Mouse (Mus musculus) CH12.LX (cell line): ENCODE results near the gene Plekhm1. TPM values are rescaled to one million over a fixed set of nuclear protein-coding genes. Genes with fewer than 3 reads are reported as not detected.

ENCODE experiments used
- DNase-seq: peaks from one replicate; pipeline ENCODE4 v3.0.0-alpha.2; 2013; ENCODE audit errors: extremely low read depth
- H3K27ac ChIP-seq: 2 replicates; pipeline ENCODE4 v1.5.1; 2012; ENCODE audit warnings: low read depth, mild to moderate bottlenecking, control low read depth, moderate library complexity; ENCODE audit not compliant: insufficient read depth
- H3K27me3 ChIP-seq: replicated peaks from 2 replicates; pipeline ENCODE3; 2012; ENCODE audit warnings: inconsistent platforms
- H3K36me3 ChIP-seq, 2 experiments: replicated peaks in 1 of 2; 2 replicates each; pipeline versions ENCODE3 to v1.6.1; 2012; ENCODE audit warnings: inconsistent platforms in 1 of 2, low read length in 1 of 2, mild to moderate bottlenecking in 1 of 2, mixed read lengths in 1 of 2, moderate library complexity in 1 of 2; ENCODE audit not compliant: control insufficient read depth in 1 of 2, insufficient read depth in 1 of 2
- H3K4me1 ChIP-seq, 2 experiments: 2 replicates each; pipeline ENCODE4 v1.6.1; 2012; ENCODE audit warnings: inconsistent platforms in 1 of 2, moderate library complexity in 1 of 2; ENCODE audit not compliant: insufficient read depth in 2 of 2, control insufficient read depth in 1 of 2
- H3K4me2 ChIP-seq: 2 replicates; pipeline ENCODE4 v1.6.1; 2012; ENCODE audit warnings: low read depth, mild to moderate bottlenecking, control low read depth; ENCODE audit not compliant: poor library complexity, insufficient read depth, severe bottlenecking
- H3K4me3 ChIP-seq, 3 experiments: fragments of 150-350 bp in 1 of 3; sonication (generic) in 1 of 3; replicated peaks in 1 of 3; 2 replicates each; pipeline versions ENCODE3 to v1.5.1; 2011 to 2012; ENCODE audit warnings: low read depth in 2 of 3, low read length in 2 of 3, mild to moderate bottlenecking in 2 of 3, moderate library complexity in 2 of 3, control low read depth in 1 of 3, improper control_type of control experiment in 1 of 3, inconsistent platforms in 1 of 3, mixed read lengths in 1 of 3; ENCODE audit not compliant: poor library complexity in 1 of 3
- H3K79me2 ChIP-seq: replicated peaks from 2 replicates; pipeline ENCODE4 v1.6.1; 2012; ENCODE audit warnings: mild to moderate bottlenecking, moderate library complexity; ENCODE audit not compliant: control insufficient read depth, poor library complexity, insufficient read depth, severe bottlenecking; ENCODE audit errors: extremely low read depth
- H3K9ac ChIP-seq: 2 replicates; pipeline ENCODE4 v1.6.1; 2012; ENCODE audit warnings: low read depth, mild to moderate bottlenecking, control low read depth, moderate library complexity; ENCODE audit not compliant: insufficient read depth
- H3K9me3 ChIP-seq: replicated peaks from 2 replicates; pipeline ENCODE3; 2012; ENCODE audit warnings: low read length, inconsistent platforms, mixed read lengths
- ELF1 ChIP-seq: IDR thresholded peaks from 2 replicates; pipeline ENCODE4 v1.6.1; 2014; ENCODE audit warnings: low read depth, mild to moderate bottlenecking, inconsistent platforms, low read length, improper control_type of control experiment
- EP300 ChIP-seq: IDR thresholded peaks from 2 replicates; pipeline ENCODE4 v1.6.1; 2011; ENCODE audit warnings: low read length, improper control_type of control experiment
- ETS1 ChIP-seq: conservative IDR thresholded peaks from 2 replicates; pipeline ENCODE4 v1.6.1; 2012; ENCODE audit warnings: low read depth, mild to moderate bottlenecking, inconsistent platforms, low read length, improper control_type of control experiment, moderate library complexity
- IRF4 ChIP-seq: IDR thresholded peaks from 2 replicates; pipeline ENCODE4 v1.6.1; 2014; ENCODE audit warnings: low read depth, mild to moderate bottlenecking, inconsistent platforms, low read length, improper control_type of control experiment
- KAT2A ChIP-seq: IDR thresholded peaks from 2 replicates; pipeline ENCODE4 v1.6.1; 2012; ENCODE audit warnings: low read length, improper control_type of control experiment, inconsistent platforms; ENCODE audit not compliant: insufficient replicate concordance
- MAFK ChIP-seq: IDR thresholded peaks from 2 replicates; pipeline ENCODE4 v1.6.1; 2011; ENCODE audit warnings: low read length, improper control_type of control experiment; ENCODE audit not compliant: insufficient replicate concordance
- MAX ChIP-seq: IDR thresholded peaks from 2 replicates; pipeline ENCODE4 v1.6.1; 2011; ENCODE audit warnings: low read length, improper control_type of control experiment
- MAZ ChIP-seq: IDR thresholded peaks from 2 replicates; pipeline ENCODE4 v1.6.1; 2012; ENCODE audit warnings: low read depth, mild to moderate bottlenecking, inconsistent platforms, low read length, improper control_type of control experiment, moderate library complexity
- MXI1 ChIP-seq: IDR thresholded peaks from 2 replicates; pipeline ENCODE4 v1.6.1; 2011; ENCODE audit warnings: mild to moderate bottlenecking, low read depth, low read length, improper control_type of control experiment
- MYC ChIP-seq: IDR thresholded peaks from 2 replicates; pipeline ENCODE4 v1.6.1; 2011; ENCODE audit warnings: low read depth, mild to moderate bottlenecking, improper control_type of control experiment, low read length
- NRF1 ChIP-seq: IDR thresholded peaks from 2 replicates; pipeline ENCODE4 v1.6.1; 2014; ENCODE audit warnings: low read depth, mild to moderate bottlenecking, inconsistent platforms, low read length, improper control_type of control experiment, moderate library complexity
- POLR2A ChIP-seq: IDR thresholded peaks from 2 replicates; pipeline ENCODE4 v1.6.1; 2011; ENCODE audit warnings: low read depth, mild to moderate bottlenecking, improper control_type of control experiment, low read length
- POLR2AphosphoS2 ChIP-seq: IDR thresholded peaks from 2 replicates; pipeline ENCODE4 v1.6.1; 2011; ENCODE audit warnings: low read depth, low read length, improper control_type of control experiment
- TBP ChIP-seq: conservative IDR thresholded peaks from 2 replicates; pipeline ENCODE4 v1.6.1; 2011; ENCODE audit warnings: low read depth, low read length, improper control_type of control experiment
- UBTF ChIP-seq: IDR thresholded peaks from 2 replicates; pipeline ENCODE4 v1.6.1; 2012; ENCODE audit warnings: low read depth, mild to moderate bottlenecking, inconsistent platforms, low read length, improper control_type of control experiment, moderate library complexity
- USF1 ChIP-seq: IDR thresholded peaks from 2 replicates; pipeline ENCODE4 v1.6.1; 2014; ENCODE audit warnings: low read depth, mild to moderate bottlenecking, inconsistent platforms, low read length, improper control_type of control experiment
- USF2 ChIP-seq: conservative IDR thresholded peaks from 2 replicates; pipeline ENCODE4 v1.6.1; 2011; ENCODE audit warnings: low read depth, low read length, improper control_type of control experiment
- ZKSCAN1 ChIP-seq: IDR thresholded peaks from 2 replicates; pipeline ENCODE4 v1.6.1; 2012; ENCODE audit warnings: low read depth, inconsistent platforms, low read length, improper control_type of control experiment, borderline replicate concordance
- ZMIZ1 ChIP-seq: IDR thresholded peaks from 2 replicates; pipeline ENCODE4 v1.6.1; 2012; ENCODE audit warnings: low read depth, mild to moderate bottlenecking, inconsistent platforms, low read length, improper control_type of control experiment
- ZNF384 ChIP-seq: IDR thresholded peaks from 2 replicates; pipeline ENCODE4 v1.6.1; 2012; ENCODE audit warnings: low read depth, low read length, improper control_type of control experiment, inconsistent platforms
- dilution Hi-C: fragments of 300-500 bp; cut with MboI; formaldehyde crosslinking; loops from 2 replicates; pipeline ENCODE4 v1.14.3; 2020; ENCODE audit warnings: low sequenced_read_pairs; ENCODE audit not compliant: extremely low pct_unique_long_range_greater_than_20kb, extremely low pct_ligation_motif_present
- in situ Hi-C: fragments of 300-500 bp; cut with MboI; formaldehyde crosslinking; loops from 3 replicates; pipeline ENCODE4 v1.14.3; 2019; ENCODE audit warnings: low sequenced_read_pairs, low pct_ligation_motif_present, low pct_unique_long_range_greater_than_20kb, mixed read lengths
- polyA plus RNA-seq: library from polyadenylated mRNA; unstranded; fragments of >175 nt; gene quantifications from 2 replicates; pipeline ENCODE4 v1.2.1, GENCODE M21; 2012; ENCODE audit warnings: low read depth; ENCODE audit not compliant: insufficient read length
- total RNA-seq, 2 experiments: library from RNA; depleted of rRNA; stranded (reverse); fragments of 300-350 nt in 1 of 2; fragments of >200 nt in 1 of 2; gene quantifications; 2 replicates each; pipeline ENCODE4 v1.2.3; 2012 to 2014

The Plekhm1 gene
- total and polyA plus RNA-seq, 3 experiments = 3.5 to 23.2 (median 5.3) TPM

GRCm38 (mm10) chr11:103372068-103372467, 40.4 kb downstream of the Plekhm1 start:
- Histone ChIP-seq H3K9me3 (no peaks in the 10 kb centered on the region), H3K4me3 (peak overlapping the region in 2 of 3 experiments; percentile 4), H3K4me2 (no peak overlapping the region), H3K79me2 (no peaks in the 10 kb centered on the region), H3K36me3 (peaks cover 31 to 88% of the 10 kb centered on the region in 2 experiments), H3K27ac (peak overlapping the region; percentile 28; the same call in 1 of the 2 replicates), H3K9ac (no peak overlapping the region; the same call in 1 of the 2 replicates), H3K4me1 (peaks cover 58 to 90% of the 10 kb centered on the region in 2 experiments), H3K27me3 (no peaks in the 10 kb centered on the region)
- dilution Hi-C loops (no loop called here), in situ Hi-C loops (no loop called here)
- no peak for DNase-seq
- TF ChIP-seq ZKSCAN1 (no peak), ELF1 (no peak), MYC (no peak), KAT2A (no peak), ZMIZ1 (no peak), UBTF (no peak)

- dilution Hi-C loops = no loop called here
- H3K27ac ChIP-seq = peak overlapping the region; percentile 67
- in situ Hi-C loops = no loop called here
These were observed 41.3 kb downstream of the Plekhm1 start for GRCm38 (mm10) chr11:103371222-103371539.

More at GRCm38 (mm10) chr11:103371222-103371539, 41.3 kb downstream of the Plekhm1 start:
- H3K27me3 ChIP-seq = no peaks in the 10 kb centered on the region
- H3K36me3 ChIP-seq = peaks cover 30 to 88% of the 10 kb centered on the region in 2 experiments
- H3K4me1 ChIP-seq = peaks cover 55 to 82% of the 10 kb centered on the region in 2 experiments
- no peaks in the 10 kb centered on the region for H3K79me2 ChIP-seq
- TF ChIP-seq POLR2A = no peak
- TF ChIP-seq POLR2AphosphoS2 = no peak
- no peak for TF ChIP-seq MXI1
- TF ChIP-seq KAT2A = no peak
- TF ChIP-seq MAX = peak; percentile 11; the same call in 1 of the 2 replicates
- no peak for TF ChIP-seq ETS1
- TF ChIP-seq NRF1 = no peak
- no peak for TF ChIP-seq ZNF384
- no peak for TF ChIP-seq EP300
- no peak for TF ChIP-seq USF2
- 0 out of 2 replicates have a peak, but pooled peaks have one; percentile 19 for TF ChIP-seq TBP
- TF ChIP-seq MAFK = no peak
- no peak for TF ChIP-seq UBTF
- 0 out of 2 replicates have a peak, but pooled peaks have one; percentile 0 for TF ChIP-seq MYC
- TF ChIP-seq IRF4 = no peak
- TF ChIP-seq USF1 = no peak
- TF ChIP-seq MAZ = no peak
- H3K9me3 ChIP-seq = no peaks in the 10 kb centered on the region
- no peak for DNase-seq
- H3K4me3 ChIP-seq = no peak overlapping the region
- peak overlapping the region; percentile 77; the same call in 1 of the 2 replicates for H3K4me2 ChIP-seq
- H3K9ac ChIP-seq = no peak overlapping the region
